Mouse (Mus musculus) activated CD4-positive, CD25-positive, alpha-beta regulatory T cell, adult 4 months (primary cell): Measurements from ENCODE around the gene Slc39a2. TPM values are rescaled to one million over a fixed set of nuclear protein-coding genes. Genes with fewer than 3 reads are reported as not detected.

Experiments
- ATAC-seq: one replicate; pipeline ENCODE4 v1.8.0; 2017
- polyA plus RNA-seq, 2 experiments: library from polyadenylated mRNA; unstranded; fragments of 100-300 nt; shearing (Covaris generic); gene quantifications; one replicate each; pipeline ENCODE4 v1.2.1; 2017

Slc39a2 gene
- polyA plus RNA-seq, 2 experiments from 2014 or later: 0.70 TPM; not detected in 1

GRCm38 (mm10) chr14:51932092-51933020, 39.7 kb downstream of the Slc39a2 start:
- ATAC-seq: no peak

DNA sequence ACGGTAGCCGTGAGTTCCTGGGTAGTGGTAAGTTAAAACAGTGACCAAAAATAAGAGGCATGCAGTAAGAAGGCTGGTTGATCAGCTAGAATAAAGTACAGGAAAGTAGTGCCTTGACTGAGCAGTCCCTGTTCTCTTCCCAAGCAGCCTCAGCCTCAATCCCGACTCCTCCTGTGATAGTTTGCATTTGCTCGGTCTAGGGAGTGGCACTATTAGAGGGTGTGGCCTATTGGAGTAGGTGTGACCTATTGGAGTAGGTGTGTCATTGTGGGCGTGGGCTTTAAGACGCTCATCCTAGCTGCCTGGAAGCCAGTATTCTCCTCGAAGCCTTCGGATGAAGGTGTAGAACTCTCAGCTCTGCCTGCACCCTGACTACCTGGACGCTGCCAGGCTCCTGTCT, 46.3 kb downstream of the Slc39a2 start:
- ATAC-seq: no peak

GRCm38 (mm10) chr14:51940944-51941560, 48.4 kb downstream of the Slc39a2 start:
- ATAC-seq: no peak

GRCm38 (mm10) chr14:51941577-51941976, 48.9 kb downstream of the Slc39a2 start:
- no peak for ATAC-seq

DNA sequence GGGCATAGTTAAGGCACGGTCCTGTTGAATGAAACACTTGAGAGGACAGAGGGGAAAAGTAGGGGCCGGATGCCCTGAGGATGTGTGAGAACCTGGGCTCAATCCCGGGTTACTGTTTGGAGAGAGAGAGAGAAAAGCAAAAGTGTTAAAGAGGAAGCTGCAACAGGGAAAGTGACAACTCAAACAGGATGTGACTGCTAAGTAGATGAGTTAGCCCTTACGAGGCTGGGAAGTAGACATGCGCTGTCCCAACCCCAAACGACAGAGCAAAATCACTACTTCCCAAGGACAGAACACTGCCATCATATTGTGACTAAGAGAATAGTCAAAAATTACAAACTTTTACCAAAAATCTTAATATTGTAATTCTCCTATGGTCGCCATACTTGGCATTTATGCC, 49.5 kb downstream of the Slc39a2 start:
- no peak for ATAC-seq

DNA sequence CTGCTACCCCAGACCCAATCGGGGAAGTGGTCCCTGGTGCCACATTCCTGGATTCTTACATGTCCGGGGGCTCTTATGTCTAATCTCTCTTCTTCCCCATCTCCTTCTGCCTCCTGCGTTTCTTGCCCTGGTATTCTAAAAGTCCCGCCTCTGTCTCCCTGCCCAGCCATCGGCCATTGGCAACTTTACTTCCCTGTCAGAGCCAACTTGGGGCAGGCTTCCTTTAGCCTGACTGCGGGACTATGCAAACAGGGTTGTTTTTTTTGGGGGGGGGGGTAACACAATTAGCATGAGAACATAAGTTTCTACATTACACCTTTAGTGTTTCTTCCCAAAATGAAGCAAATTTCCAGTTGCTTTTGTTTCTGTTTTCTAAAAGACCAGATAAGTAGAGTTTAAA, 50.6 kb downstream of the Slc39a2 start:
- no peak for ATAC-seq

Other genes starting within 250 kb of the Slc39a2 start
- gene Gm17079, start 197.4 kb upstream of the Slc39a2 start, polyA plus RNA-seq: not detected
- not detected for gene Gm5800, start 175.7 kb upstream of the Slc39a2 start, polyA plus RNA-seq
- gene Ang4, start 119.3 kb upstream of the Slc39a2 start, polyA plus RNA-seq: not detected
- not detected for gene AY358078, start 92.8 kb upstream of the Slc39a2 start, polyA plus RNA-seq
- gene Ear6, start 39.2 kb upstream of the Slc39a2 start, polyA plus RNA-seq: not detected
- gene Mettl17, start 8.0 kb upstream of the Slc39a2 start, polyA plus RNA-seq: 10 to 100 TPM; 35.7 to 44.6 TPM
- 10 to 100 TPM; 16.2 to 18.5 TPM for gene Ndrg2, start 21.3 kb downstream of the Slc39a2 start, polyA plus RNA-seq
- gene Tppp2, start 25.5 kb downstream of the Slc39a2 start, polyA plus RNA-seq: not detected
- not detected for gene Rnase13, start 29.9 kb downstream of the Slc39a2 start, polyA plus RNA-seq
- gene Arhgef40, start 91.8 kb downstream of the Slc39a2 start, polyA plus RNA-seq: not detected
- gene Tmem253, start 122.8 kb downstream of the Slc39a2 start, polyA plus RNA-seq: under 1 TPM in 1 of 2 experiments, not detected in 1; 0.98 TPM
- gene Zfp219, start 127.8 kb downstream of the Slc39a2 start, polyA plus RNA-seq: 1 to 10 TPM; 1.9 to 2.2 TPM
- gene Olfr221, start 149.6 kb downstream of the Slc39a2 start, polyA plus RNA-seq: not detected
- gene Hnrnpc, start 211.1 kb downstream of the Slc39a2 start, polyA plus RNA-seq: 100 to 1,000 TPM; 414 to 423 TPM
- 10 to 100 TPM; 71.4 to 94.9 TPM for gene Rpgrip1, start 217.8 kb downstream of the Slc39a2 start, polyA plus RNA-seq